Mouse (Mus musculus): ENCODE results near the gene Entpd6. TPM values are rescaled to one million over a fixed set of nuclear protein-coding genes. Genes with fewer than 3 reads are reported as not detected.
A peak's percentile ranks its signal among the peaks of the same experiment; 100 is the strongest.

Gene Entpd6
- polyA plus RNA-seq, 1 experiment from 2014 or later: 28.5 TPM

GRCm38 (mm10) chr2:150761476-150761875 lies 12.6 kb downstream of the Entpd6 start:
- H3K27me3 ChIP-seq: no peaks in the 10 kb centered on the region
- H3K9ac ChIP-seq: no peak overlapping the region
- 83% methylated on average over 7 of the region's 7 CpGs for WGBS
- no peak overlapping the region for H3K4me3 ChIP-seq (replicated peaks)
- no peak overlapping the region for H3K4me2 ChIP-seq (replicated peaks)
- H3K4me1 ChIP-seq: no peaks in the 10 kb centered on the region
- H3K27ac ChIP-seq (replicated peaks): no peak overlapping the region
- peaks cover 61% of the 10 kb centered on the region for H3K36me3 ChIP-seq
- no peak for ATAC-seq (ENCODE audit: insufficient number of reproducible peaks, low FRiP score, low TSS enrichment, low read depth)
- no peaks in the 10 kb centered on the region for H3K9me3 ChIP-seq (replicated peaks)

GRCm38 (mm10) chr2:150765619-150766018 lies 16.8 kb downstream of the Entpd6 start:
- H3K4me3 ChIP-seq (replicated peaks): no peak overlapping the region
- no peak overlapping the region for H3K27ac ChIP-seq (replicated peaks)
- H3K9me3 ChIP-seq (replicated peaks): no peaks in the 10 kb centered on the region
- H3K27me3 ChIP-seq: no peaks in the 10 kb centered on the region
- ATAC-seq (ENCODE audit: insufficient number of reproducible peaks, low FRiP score, low TSS enrichment, low read depth): no peak
- peaks cover 6% of the 10 kb centered on the region for H3K4me1 ChIP-seq
- 58% methylated on average over 2 of the region's 2 CpGs for WGBS
- H3K36me3 ChIP-seq: peaks cover 36% of the 10 kb centered on the region
- no peak overlapping the region for H3K4me2 ChIP-seq (replicated peaks)
- H3K9ac ChIP-seq: no peak overlapping the region

- no peaks in the 10 kb centered on the region for H3K27me3 ChIP-seq
- no peak overlapping the region for H3K4me2 ChIP-seq (replicated peaks)
- H3K9ac ChIP-seq: no peak overlapping the region
- H3K4me1 ChIP-seq: peaks cover 13% of the 10 kb centered on the region
- no peak overlapping the region for H3K27ac ChIP-seq (replicated peaks)
- no peaks in the 10 kb centered on the region for H3K9me3 ChIP-seq (replicated peaks)
- ATAC-seq (ENCODE audit: insufficient number of reproducible peaks, low FRiP score, low TSS enrichment, low read depth): no peak
- no peak overlapping the region for H3K4me3 ChIP-seq (replicated peaks)
- WGBS: 76% methylated on average over 4 of the region's 4 CpGs
- peaks cover 29% of the 10 kb centered on the region for H3K36me3 ChIP-seq
Observed at GRCm38 (mm10) chr2:150766083-150766862, 17.4 kb downstream of the Entpd6 start.

- 93% methylated on average over 1 of the region's 1 CpGs for WGBS
Observed at GRCm38 (mm10) chr2:150768678-150769077, 19.8 kb downstream of the Entpd6 start.

GRCm38 (mm10) chr2:150770747-150771146 lies 21.9 kb downstream of the Entpd6 start:
- Histone ChIP-seq H3K36me3 (peaks cover 11% of the 10 kb centered on the region), H3K4me2 (replicated peaks) (no peak overlapping the region), H3K9ac (no peak overlapping the region), H3K27me3 (no peaks in the 10 kb centered on the region), H3K4me1 (peaks cover 31% of the 10 kb centered on the region), H3K9me3 (replicated peaks) (no peaks in the 10 kb centered on the region), H3K4me3 (replicated peaks) (no peak overlapping the region), H3K27ac (replicated peaks) (peak overlapping the region; percentile 83)
- ATAC-seq (ENCODE audit: insufficient number of reproducible peaks, low FRiP score, low TSS enrichment, low read depth): peak; percentile 78
- WGBS: 20% methylated on average over 1 of the region's 1 CpGs

More at GRCm38 (mm10) chr2:150768678-150769077, 19.8 kb downstream of the Entpd6 start:
- no peaks in the 10 kb centered on the region for H3K9me3 ChIP-seq (replicated peaks)
- peaks cover 25% of the 10 kb centered on the region for H3K4me1 ChIP-seq
- peaks cover 16% of the 10 kb centered on the region for H3K36me3 ChIP-seq
- H3K4me2 ChIP-seq (replicated peaks): no peak overlapping the region
- no peak overlapping the region for H3K9ac ChIP-seq
- no peaks in the 10 kb centered on the region for H3K27me3 ChIP-seq
- no peak overlapping the region for H3K4me3 ChIP-seq (replicated peaks)
- no peak for ATAC-seq (ENCODE audit: insufficient number of reproducible peaks, low FRiP score, low TSS enrichment, low read depth)
- H3K27ac ChIP-seq (replicated peaks): no peak overlapping the region

- H3K9me3 ChIP-seq (replicated peaks): no peaks in the 10 kb centered on the region
- H3K27ac ChIP-seq (replicated peaks): peak overlapping the region; percentile 83
- no peak overlapping the region for H3K4me3 ChIP-seq (replicated peaks)
- WGBS: 57% methylated on average over 6 of the region's 6 CpGs
- ATAC-seq (ENCODE audit: insufficient number of reproducible peaks, low FRiP score, low TSS enrichment, low read depth): peak; percentile 6; the same call in 1 of the 2 replicates
- H3K27me3 ChIP-seq: no peaks in the 10 kb centered on the region
- H3K4me1 ChIP-seq: peaks cover 31% of the 10 kb centered on the region
- H3K4me2 ChIP-seq (replicated peaks): no peak overlapping the region
- no peak overlapping the region for H3K9ac ChIP-seq
- peaks cover 11% of the 10 kb centered on the region for H3K36me3 ChIP-seq
Observed at GRCm38 (mm10) chr2:150771169-150771568, 22.3 kb downstream of the Entpd6 start.

- Histone ChIP-seq H3K27me3 (no peaks in the 10 kb centered on the region), H3K4me3 (replicated peaks) (no peak overlapping the region), H3K4me1 (peaks cover 31% of the 10 kb centered on the region), H3K36me3 (peaks cover 6% of the 10 kb centered on the region; the same call in 1 of the 2 replicates), H3K4me2 (replicated peaks) (no peak overlapping the region), H3K9me3 (replicated peaks) (no peaks in the 10 kb centered on the region), H3K9ac (no peak overlapping the region), H3K27ac (replicated peaks) (peak overlapping the region; percentile 83)
- no peak; the same call in 1 of the 2 replicates for ATAC-seq (ENCODE audit: insufficient number of reproducible peaks, low FRiP score, low TSS enrichment, low read depth)
- WGBS: 86% methylated on average over 8 of the region's 8 CpGs
Observed at GRCm38 (mm10) chr2:150771996-150772395, 23.2 kb downstream of the Entpd6 start.

GRCm38 (mm10) chr2:150772466-150773119 lies 23.8 kb downstream of the Entpd6 start:
- Histone ChIP-seq H3K27me3 (no peaks in the 10 kb centered on the region), H3K9me3 (replicated peaks) (no peaks in the 10 kb centered on the region), H3K4me2 (replicated peaks) (no peak overlapping the region), H3K9ac (no peak overlapping the region), H3K27ac (replicated peaks) (peak overlapping the region; percentile 83), H3K4me3 (replicated peaks) (no peak overlapping the region), H3K4me1 (peaks cover 31% of the 10 kb centered on the region), H3K36me3 (peaks cover 6% of the 10 kb centered on the region; the same call in 1 of the 2 replicates)
- ATAC-seq (ENCODE audit: insufficient number of reproducible peaks, low FRiP score, low TSS enrichment, low read depth): peak; percentile 9; the same call in 1 of the 2 replicates
- 72% methylated on average over 10 of the region's 10 CpGs for WGBS

GRCm38 (mm10) chr2:150782801-150783200 lies 34.0 kb downstream of the Entpd6 start:
- H3K4me1 ChIP-seq: peaks cover 17% of the 10 kb centered on the region
- no peak overlapping the region for H3K4me3 ChIP-seq (replicated peaks)
- WGBS: 73% methylated on average over 2 of the region's 2 CpGs
- no peaks in the 10 kb centered on the region for H3K36me3 ChIP-seq
- no peak overlapping the region for H3K4me2 ChIP-seq (replicated peaks)
- H3K9me3 ChIP-seq (replicated peaks): no peaks in the 10 kb centered on the region
- H3K27me3 ChIP-seq: no peaks in the 10 kb centered on the region
- H3K27ac ChIP-seq (replicated peaks): no peak overlapping the region
- H3K9ac ChIP-seq: no peak overlapping the region
- ATAC-seq (ENCODE audit: insufficient number of reproducible peaks, low FRiP score, low TSS enrichment, low read depth): no peak

GRCm38 (mm10) chr2:150786251-150787180 lies 37.7 kb downstream of the Entpd6 start, which contains the start of gene Pygb:
TSS of gene Pygb (plus strand) at chr2:150786735.
- peak within 1 kb of the TSS; percentile 60 for H3K9ac ChIP-seq
- H3K4me3 ChIP-seq (replicated peaks): peak within 1 kb of the TSS; percentile 90
- peaks cover 3% of the 10 kb centered on the region; the same call in 1 of the 2 replicates for H3K36me3 ChIP-seq
- no peaks in the 10 kb centered on the region for H3K9me3 ChIP-seq (replicated peaks)
- H3K4me1 ChIP-seq: peaks cover 27% of the 10 kb centered on the region
- no peaks in the 10 kb centered on the region for H3K27me3 ChIP-seq
- peak within 1 kb of the TSS; percentile 76 for H3K4me2 ChIP-seq (replicated peaks)
- ATAC-seq (ENCODE audit: insufficient number of reproducible peaks, low FRiP score, low TSS enrichment, low read depth): peak; percentile 97
- peak within 1 kb of the TSS; percentile 79 for H3K27ac ChIP-seq (replicated peaks)
- 1% methylated on average over 55 of the region's 58 CpGs for WGBS

Data from embryonic facial prominence, embryonic 15.5 days (tissue).